Mouse (Mus musculus) embryonic facial prominence, embryonic 12.5 days (tissue): ENCODE data around the gene Crabp2. TPM values are rescaled to one million over a fixed set of nuclear protein-coding genes. Genes with fewer than 3 reads are reported as not detected.
A peak's percentile ranks its signal among the peaks of the same experiment; 100 is the strongest.

ENCODE experiments used
- ATAC-seq: fragments of 200-750 bp; cut with Nextera tagmentation; 2 replicates; pipeline ENCODE4 v1.8.0; 2017; ENCODE audit not compliant: insufficient number of reproducible peaks, insufficient read depth, low FRiP score, low TSS enrichment
- H3K27ac ChIP-seq: fragments of 300-500 bp; sonication (generic); 2 replicates; pipeline ENCODE4 v1.5.1; 2016; ENCODE audit warnings: mild to moderate bottlenecking
- H3K27me3 ChIP-seq: fragments of 300-500 bp; sonication (generic); 2 replicates; pipeline ENCODE4 v1.6.1; 2016; ENCODE audit warnings: mild to moderate bottlenecking, moderate library complexity
- H3K36me3 ChIP-seq: fragments of 300-500 bp; sonication (generic); 2 replicates; pipeline ENCODE4 v1.6.1; 2016; ENCODE audit warnings: mild to moderate bottlenecking
- H3K4me1 ChIP-seq: fragments of 300-500 bp; sonication (generic); 2 replicates; pipeline ENCODE4 v1.6.1; 2016
- H3K4me2 ChIP-seq: fragments of 300-500 bp; sonication (generic); replicated peaks from 2 replicates; pipeline ENCODE4 v1.6.1; 2016; ENCODE audit warnings: mild to moderate bottlenecking, moderate library complexity
- H3K4me3 ChIP-seq: fragments of 300-500 bp; sonication (generic); 2 replicates; pipeline ENCODE4 v1.5.1; 2016; ENCODE audit warnings: mild to moderate bottlenecking
- H3K9ac ChIP-seq: fragments of 300-500 bp; sonication (generic); 2 replicates; pipeline ENCODE4 v1.6.1; 2016; ENCODE audit warnings: mild to moderate bottlenecking, moderate library complexity
- H3K9me3 ChIP-seq: fragments of 300-500 bp; sonication (generic); 2 replicates; pipeline ENCODE4 v1.6.1; 2016; ENCODE audit warnings: mild to moderate bottlenecking, moderate library complexity
- WGBS: fragments of 180-500 bp; shearing (Covaris S2); methylation state at CpG from one replicate; pipeline ENCODE4 v1.1.7; 2016; 5-methylcytosine and 5-hydroxymethylcytosine counted together
- polyA plus RNA-seq: library from polyadenylated mRNA; unstranded; fragments of >200 nt; fragmentation: Nextera tagmentation; extraction: Ambion mirVana; gene quantifications from 2 replicates; pipeline ENCODE4 v1.2.1, GENCODE M21; 2016

The Crabp2 gene
- polyA plus RNA-seq, 1 experiment from 2014 or later = 481 TPM

- no peaks in the 10 kb centered on the region for H3K9me3 ChIP-seq
- peak; percentile 95 for ATAC-seq
- H3K27me3 ChIP-seq = no peaks in the 10 kb centered on the region
- peak within 1 kb of the TSS; percentile 92 for H3K27ac ChIP-seq
- H3K4me1 ChIP-seq = peaks cover 25% of the 10 kb centered on the region
- peak within 1 kb of the TSS; percentile 83 for H3K4me2 ChIP-seq
- H3K9ac ChIP-seq = peak within 1 kb of the TSS; percentile 91
- under 1% methylated on average over 78 of the region's 78 CpGs for WGBS
- H3K36me3 ChIP-seq = peaks cover 48% of the 10 kb centered on the region
- H3K4me3 ChIP-seq = peak within 1 kb of the TSS; percentile 97
Observed at GRCm38 (mm10) chr3:87930078-87930795, 18.2 kb upstream of the Crabp2 start, which contains the start of the genes Isg20l2 and Rrnad1. Gene Isg20l2 (plus strand): TSS chr3:87930314. Gene Rrnad1 (minus strand): TSS chr3:87930717.

GRCm38 (mm10) chr3:87934026-87934425 is 14.4 kb upstream of the Crabp2 start:
- Histone ChIP-seq H3K4me1 (peaks cover 27% of the 10 kb centered on the region), H3K4me3 (no peak overlapping the region), H3K9me3 (no peaks in the 10 kb centered on the region), H3K27ac (no peak overlapping the region), H3K4me2 (no peak overlapping the region), H3K36me3 (peaks cover 52% of the 10 kb centered on the region), H3K9ac (no peak overlapping the region), H3K27me3 (no peaks in the 10 kb centered on the region)
- WGBS = 84% methylated on average over 5 of the region's 5 CpGs
- no peak for ATAC-seq

GRCm38 (mm10) chr3:87934501-87934900 is 14.0 kb upstream of the Crabp2 start:
- ATAC-seq = no peak
- Histone ChIP-seq H3K4me1 (peaks cover 22% of the 10 kb centered on the region), H3K27me3 (no peaks in the 10 kb centered on the region), H3K9ac (no peak overlapping the region), H3K4me2 (no peak overlapping the region), H3K36me3 (peaks cover 57% of the 10 kb centered on the region), H3K9me3 (no peaks in the 10 kb centered on the region), H3K4me3 (no peak overlapping the region), H3K27ac (no peak overlapping the region)
- 78% methylated on average over 4 of the region's 4 CpGs for whole genome bisulfite sequencing

GRCm38 (mm10) chr3:87935201-87935600 is 13.3 kb upstream of the Crabp2 start:
- no peak overlapping the region for H3K27ac ChIP-seq

GRCm38 (mm10) chr3:87935776-87936175 is 12.7 kb upstream of the Crabp2 start:
- Histone ChIP-seq H3K27me3 (no peaks in the 10 kb centered on the region), H3K27ac (no peak overlapping the region), H3K4me2 (no peak overlapping the region), H3K4me1 (peaks cover 22% of the 10 kb centered on the region), H3K9ac (peak overlapping the region; percentile 19; the same call in 1 of the 2 replicates), H3K36me3 (peaks cover 69% of the 10 kb centered on the region), H3K4me3 (0 out of 2 replicates have a peak overlapping the region, but pooled peaks have one; percentile 5), H3K9me3 (no peaks in the 10 kb centered on the region)
- 98% methylated on average over 2 of the region's 2 CpGs for WGBS
- peak; percentile 22; the same call in 1 of the 2 replicates for ATAC-seq

More at GRCm38 (mm10) chr3:87935201-87935600, 13.3 kb upstream of the Crabp2 start:
- H3K4me2 ChIP-seq = no peak overlapping the region
- peaks cover 22% of the 10 kb centered on the region for H3K4me1 ChIP-seq
- peaks cover 63% of the 10 kb centered on the region for H3K36me3 ChIP-seq
- 69% methylated on average over 4 of the region's 4 CpGs for WGBS
- H3K27me3 ChIP-seq = no peaks in the 10 kb centered on the region
- H3K9me3 ChIP-seq = no peaks in the 10 kb centered on the region
- no peak overlapping the region for H3K4me3 ChIP-seq
- H3K9ac ChIP-seq = no peak overlapping the region; the same call in 1 of the 2 replicates
- no peak for ATAC-seq

- 76% methylated on average over 5 of the region's 5 CpGs for WGBS
Observed at GRCm38 (mm10) chr3:87940611-87941010, 7.9 kb upstream of the Crabp2 start.

GRCm38 (mm10) chr3:87942471-87942870 is 6.0 kb upstream of the Crabp2 start:
- Histone ChIP-seq H3K9ac (no peak overlapping the region), H3K36me3 (peaks cover 55% of the 10 kb centered on the region), H3K4me3 (no peak overlapping the region), H3K4me1 (peaks cover 32% of the 10 kb centered on the region), H3K4me2 (no peak overlapping the region), H3K27me3 (no peaks in the 10 kb centered on the region), H3K27ac (no peak overlapping the region), H3K9me3 (no peaks in the 10 kb centered on the region)
- no peak for ATAC-seq
- 94% methylated on average over 2 of the region's 2 CpGs for WGBS

More at GRCm38 (mm10) chr3:87940611-87941010, 7.9 kb upstream of the Crabp2 start:
- no peaks in the 10 kb centered on the region for H3K27me3 ChIP-seq
- H3K4me1 ChIP-seq = peaks cover 17% of the 10 kb centered on the region
- H3K9me3 ChIP-seq = no peaks in the 10 kb centered on the region
- no peak overlapping the region for H3K9ac ChIP-seq
- H3K4me2 ChIP-seq = no peak overlapping the region
- H3K27ac ChIP-seq = no peak overlapping the region
- peaks cover 67% of the 10 kb centered on the region for H3K36me3 ChIP-seq
- no peak for ATAC-seq
- no peak overlapping the region for H3K4me3 ChIP-seq

- 82% methylated on average over 7 of the region's 7 CpGs for WGBS
- Histone ChIP-seq H3K9ac (no peak overlapping the region), H3K27me3 (no peaks in the 10 kb centered on the region), H3K36me3 (peaks cover 44% of the 10 kb centered on the region), H3K4me3 (no peak overlapping the region), H3K27ac (no peak overlapping the region), H3K9me3 (no peaks in the 10 kb centered on the region), H3K4me1 (peaks cover 43% of the 10 kb centered on the region), H3K4me2 (no peak overlapping the region)
- ATAC-seq = no peak
Observed at GRCm38 (mm10) chr3:87943586-87943985, 4.9 kb upstream of the Crabp2 start.

- Histone ChIP-seq H3K4me1 (peaks cover 50% of the 10 kb centered on the region), H3K9me3 (no peaks in the 10 kb centered on the region), H3K9ac (peak overlapping the region; percentile 41; the same call in 1 of the 2 replicates), H3K27me3 (no peaks in the 10 kb centered on the region), H3K4me3 (no peak overlapping the region), H3K36me3 (peaks cover 30% of the 10 kb centered on the region), H3K27ac (peak overlapping the region; percentile 97), H3K4me2 (no peak overlapping the region)
- ATAC-seq = peak; percentile 22; the same call in 1 of the 2 replicates
- 16% methylated on average over 4 of the region's 4 CpGs for WGBS
Observed at GRCm38 (mm10) chr3:87944838-87945600, 3.4 kb upstream of the Crabp2 start.

GRCm38 (mm10) chr3:87945781-87946540 is 2.5 kb upstream of the Crabp2 start:
- H3K36me3 ChIP-seq = peaks cover 20% of the 10 kb centered on the region
- H3K4me2 ChIP-seq = peak overlapping the region; percentile 74
- no peak for ATAC-seq
- WGBS = 6% methylated on average over 11 of the region's 12 CpGs
- no peaks in the 10 kb centered on the region for H3K9me3 ChIP-seq
- no peaks in the 10 kb centered on the region for H3K27me3 ChIP-seq
- peaks cover 55% of the 10 kb centered on the region for H3K4me1 ChIP-seq
- peak overlapping the region; percentile 97 for H3K27ac ChIP-seq
- no peak overlapping the region for H3K4me3 ChIP-seq
- H3K9ac ChIP-seq = no peak overlapping the region; the same call in 1 of the 2 replicates

- no peak for ATAC-seq
- Histone ChIP-seq H3K27ac (peak overlapping the region; percentile 97), H3K4me2 (peak overlapping the region; percentile 74), H3K36me3 (peaks cover 15% of the 10 kb centered on the region), H3K9ac (peak overlapping the region; percentile 69; the same call in 1 of the 2 replicates), H3K27me3 (no peaks in the 10 kb centered on the region), H3K4me1 (peaks cover 60% of the 10 kb centered on the region), H3K4me3 (no peak overlapping the region), H3K9me3 (no peaks in the 10 kb centered on the region)
- WGBS = 0% methylated on average over 1 of the region's 1 CpGs
Observed at GRCm38 (mm10) chr3:87946541-87946860, 2.0 kb upstream of the Crabp2 start.
